Mouse (Mus musculus): Measurements from ENCODE around the gene Aadacl3. TPM values are rescaled to one million over a fixed set of nuclear protein-coding genes. Genes with fewer than 3 reads are reported as not detected.

Aadacl3 gene
- polyA plus RNA-seq, 1 experiment from 2014 or later = not detected

DNA sequence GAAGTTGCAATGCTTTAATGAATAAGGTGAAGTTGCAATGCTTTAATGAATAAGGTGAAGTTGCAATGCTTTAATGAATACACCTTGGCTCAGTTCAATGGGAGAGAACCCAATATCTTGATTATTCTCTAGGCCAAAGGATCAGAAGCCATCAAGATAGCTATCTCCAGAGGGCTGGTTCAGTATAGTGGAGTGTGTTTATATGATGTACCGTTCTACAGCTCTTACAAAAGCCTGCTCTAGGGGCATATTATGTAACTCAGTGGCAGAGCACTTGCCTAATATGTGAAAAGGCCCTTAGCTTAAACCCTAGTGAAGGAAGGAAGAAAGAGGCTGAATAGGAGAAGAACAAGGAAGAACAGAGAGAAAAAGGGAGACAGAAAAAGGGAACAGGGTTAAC is 22.0 kb downstream of the Aadacl3 start:
- Histone ChIP-seq H3K9ac (ENCODE audit: low read depth, low read length) (no peak overlapping the region), H3K27me3 (ENCODE audit: insufficient read depth, low read length) (no peaks in the 10 kb centered on the region), H3K4me1 (replicated peaks; ENCODE audit: insufficient read depth, low read length) (no peaks in the 10 kb centered on the region), H3K36me3 (ENCODE audit: insufficient read depth, low read length) (no peaks in the 10 kb centered on the region), H3K9me3 (replicated peaks; ENCODE audit: low read length) (no peaks in the 10 kb centered on the region), H3K27ac (no peak overlapping the region), H3K4me3 (replicated peaks; ENCODE audit: low read depth, low read length) (no peak overlapping the region), H3K4me2 (ENCODE audit: low read length) (no peak overlapping the region)
- WGBS = 74% methylated on average over 1 of the region's 1 CpGs
- DNase-seq (ENCODE audit: low spot score) (no peak), ATAC-seq (replicated peaks; ENCODE audit: low FRiP score, low read depth) (no peak)
- no peak for TF ChIP-seq CTCF (IDR thresholded peaks at IDR 0.05; ENCODE audit: low read depth)

DNA sequence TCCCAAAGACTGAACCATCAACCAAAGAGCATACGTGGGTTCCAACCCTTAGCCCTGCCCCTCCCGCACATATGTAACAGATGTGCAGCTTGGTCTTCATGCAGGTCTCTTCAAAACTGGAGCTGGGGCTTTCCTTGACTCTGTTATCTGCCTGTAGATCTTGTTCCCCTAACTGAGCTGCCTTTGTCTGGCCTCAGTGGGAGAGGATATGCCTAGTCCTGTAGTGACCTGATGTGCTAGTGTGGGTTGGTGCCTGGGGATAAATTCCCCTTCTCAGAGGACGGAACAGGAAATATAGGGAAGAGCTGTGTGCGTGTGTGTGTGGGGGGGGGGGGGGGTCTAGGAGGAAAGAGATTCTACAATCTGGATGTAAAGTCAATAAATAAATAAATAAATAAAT is 22.5 kb downstream of the Aadacl3 start:
- Histone ChIP-seq H3K27me3 (ENCODE audit: insufficient read depth, low read length) (no peaks in the 10 kb centered on the region), H3K4me3 (replicated peaks; ENCODE audit: low read depth, low read length) (no peak overlapping the region), H3K4me1 (replicated peaks; ENCODE audit: insufficient read depth, low read length) (no peaks in the 10 kb centered on the region), H3K9me3 (replicated peaks; ENCODE audit: low read length) (no peaks in the 10 kb centered on the region), H3K4me2 (ENCODE audit: low read length) (no peak overlapping the region), H3K36me3 (ENCODE audit: insufficient read depth, low read length) (no peaks in the 10 kb centered on the region), H3K9ac (ENCODE audit: low read depth, low read length) (no peak overlapping the region), H3K27ac (no peak overlapping the region)
- ATAC-seq (replicated peaks; ENCODE audit: low FRiP score, low read depth) = no peak
- 90% methylated on average over 4 of the region's 4 CpGs for WGBS
- no peak for DNase-seq (ENCODE audit: low spot score)
- no peak for TF ChIP-seq CTCF (IDR thresholded peaks at IDR 0.05; ENCODE audit: low read depth)

DNA sequence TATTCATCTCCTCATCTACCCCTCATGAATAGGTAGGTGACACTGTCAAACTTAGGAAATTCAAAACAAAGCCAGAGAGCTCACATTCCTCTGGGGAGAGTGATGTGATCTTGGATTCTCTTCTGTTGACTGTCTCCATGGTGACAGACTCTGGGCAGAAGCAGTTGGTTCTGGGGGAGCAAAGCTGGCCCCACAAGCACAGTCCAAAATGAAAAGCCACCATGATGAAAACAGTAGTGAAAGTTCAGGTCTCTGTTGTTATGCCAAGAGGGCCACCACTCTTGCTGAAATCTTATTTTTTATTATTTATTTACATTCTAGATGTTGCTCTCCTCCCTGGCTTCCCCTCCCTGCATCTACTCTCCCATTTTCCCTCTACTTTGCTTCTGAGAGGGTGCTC is 24.9 kb downstream of the Aadacl3 start, which contains the start of gene 1700012P22Rik:
TSS of gene 1700012P22Rik (minus strand) at position 101 of the 400 bp plus-strand sequence.
- TF ChIP-seq CTCF (IDR thresholded peaks at IDR 0.05; ENCODE audit: low read depth) = no peak
- H3K4me3 ChIP-seq (replicated peaks; ENCODE audit: low read depth, low read length) = no peak within 1 kb of the TSS
- H3K27ac ChIP-seq = no peak within 1 kb of the TSS
- no peak within 1 kb of the TSS for H3K9ac ChIP-seq (ENCODE audit: low read depth, low read length)
- no peak within 1 kb of the TSS for H3K4me2 ChIP-seq (ENCODE audit: low read length)
- H3K36me3 ChIP-seq (ENCODE audit: insufficient read depth, low read length) = no peaks in the 10 kb centered on the region
- no peaks in the 10 kb centered on the region for H3K9me3 ChIP-seq (replicated peaks; ENCODE audit: low read length)
- no peaks in the 10 kb centered on the region for H3K27me3 ChIP-seq (ENCODE audit: insufficient read depth, low read length)
- DNase-seq (ENCODE audit: low spot score) = no peak
- no peak for ATAC-seq (replicated peaks; ENCODE audit: low FRiP score, low read depth)
- no peaks in the 10 kb centered on the region for H3K4me1 ChIP-seq (replicated peaks; ENCODE audit: insufficient read depth, low read length)

DNA sequence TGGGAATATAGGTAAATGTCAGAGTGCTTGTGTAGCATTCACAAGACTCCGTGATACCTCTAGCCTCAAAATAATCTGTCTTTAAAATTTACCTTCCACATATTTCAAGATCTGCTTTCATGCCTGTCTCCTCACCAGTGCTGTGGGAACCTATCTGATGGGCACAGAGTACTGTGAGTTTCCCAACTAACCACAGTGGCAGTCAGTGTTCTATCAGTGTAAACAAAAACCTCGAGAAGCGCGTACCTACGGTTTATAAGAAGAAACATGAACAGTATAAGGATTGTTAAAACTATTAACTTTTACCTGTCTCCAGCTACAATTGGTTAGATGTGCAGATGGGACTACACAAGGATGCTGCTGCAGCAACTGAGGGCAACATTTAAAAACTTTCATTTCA is 30.3 kb downstream of the Aadacl3 start:
- ATAC-seq (replicated peaks; ENCODE audit: low FRiP score, low read depth) (no peak), DNase-seq (ENCODE audit: low spot score) (no peak)
- Histone ChIP-seq H3K4me1 (replicated peaks; ENCODE audit: insufficient read depth, low read length) (no peaks in the 10 kb centered on the region), H3K27me3 (ENCODE audit: insufficient read depth, low read length) (no peaks in the 10 kb centered on the region), H3K27ac (no peak overlapping the region), H3K4me2 (ENCODE audit: low read length) (no peak overlapping the region), H3K9ac (ENCODE audit: low read depth, low read length) (no peak overlapping the region), H3K9me3 (replicated peaks; ENCODE audit: low read length) (no peaks in the 10 kb centered on the region), H3K36me3 (ENCODE audit: insufficient read depth, low read length) (no peaks in the 10 kb centered on the region), H3K4me3 (replicated peaks; ENCODE audit: low read depth, low read length) (no peak overlapping the region)
- 88% methylated on average over 5 of the region's 5 CpGs for WGBS
- no peak for TF ChIP-seq CTCF (IDR thresholded peaks at IDR 0.05; ENCODE audit: low read depth)

DNA sequence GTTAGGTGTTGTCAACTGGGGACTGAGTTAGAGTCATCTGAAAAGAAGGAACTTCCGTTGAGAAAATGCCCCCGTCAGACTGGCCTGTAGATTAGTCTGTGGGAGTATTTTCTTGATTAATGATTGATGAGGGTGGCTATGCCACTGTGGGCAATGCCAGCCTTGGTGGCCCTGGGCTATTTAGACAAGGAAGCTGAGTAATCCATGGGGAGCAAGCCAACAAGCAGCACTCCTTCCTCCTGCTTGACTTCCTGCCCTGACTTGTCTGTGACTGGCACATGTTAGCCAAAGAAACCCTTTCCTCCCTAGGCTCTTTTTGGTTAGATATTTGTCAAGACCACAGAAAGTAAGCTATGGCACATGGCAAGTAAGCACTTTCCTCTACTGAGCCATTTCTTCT is 32.8 kb downstream of the Aadacl3 start:
- H3K9ac ChIP-seq (ENCODE audit: low read depth, low read length) = no peak overlapping the region
- H3K4me1 ChIP-seq (replicated peaks; ENCODE audit: insufficient read depth, low read length) = no peaks in the 10 kb centered on the region
- H3K4me2 ChIP-seq (ENCODE audit: low read length) = no peak overlapping the region
- 67% methylated on average over 2 of the region's 2 CpGs for WGBS
- DNase-seq (ENCODE audit: low spot score) (no peak), ATAC-seq (replicated peaks; ENCODE audit: low FRiP score, low read depth) (no peak)
- H3K36me3 ChIP-seq (ENCODE audit: insufficient read depth, low read length) = no peaks in the 10 kb centered on the region
- no peak for TF ChIP-seq CTCF (IDR thresholded peaks at IDR 0.05; ENCODE audit: low read depth)
- no peaks in the 10 kb centered on the region for H3K27me3 ChIP-seq (ENCODE audit: insufficient read depth, low read length)
- no peak overlapping the region for H3K27ac ChIP-seq
- no peak overlapping the region for H3K4me3 ChIP-seq (replicated peaks; ENCODE audit: low read depth, low read length)
- H3K9me3 ChIP-seq (replicated peaks; ENCODE audit: low read length) = no peaks in the 10 kb centered on the region

DNA sequence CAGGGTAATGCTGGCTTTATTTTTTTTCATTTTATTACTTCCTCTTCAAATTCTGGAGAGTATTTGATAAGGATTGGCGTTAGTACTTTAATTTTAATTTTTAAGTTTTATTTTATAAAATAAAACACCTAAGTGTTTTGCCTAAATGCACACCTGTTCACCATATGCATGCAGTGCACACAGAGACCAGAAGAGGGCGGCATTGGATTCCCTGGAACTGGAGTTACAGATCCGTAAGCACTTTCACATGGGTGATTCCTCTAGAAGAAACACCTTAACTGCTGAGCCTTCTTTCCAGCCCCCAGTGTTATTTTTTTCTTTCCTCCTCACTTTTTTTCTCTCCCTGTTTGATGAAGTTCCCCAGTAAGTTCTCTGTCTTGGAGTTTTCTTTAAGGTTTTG is 34.7 kb downstream of the Aadacl3 start:
- H3K9me3 ChIP-seq (replicated peaks; ENCODE audit: low read length) = no peaks in the 10 kb centered on the region
- no peaks in the 10 kb centered on the region for H3K4me1 ChIP-seq (replicated peaks; ENCODE audit: insufficient read depth, low read length)
- H3K36me3 ChIP-seq (ENCODE audit: insufficient read depth, low read length) = no peaks in the 10 kb centered on the region
- ATAC-seq (replicated peaks; ENCODE audit: low FRiP score, low read depth) (no peak), DNase-seq (ENCODE audit: low spot score) (no peak)
- H3K4me3 ChIP-seq (replicated peaks; ENCODE audit: low read depth, low read length) = no peak overlapping the region
- H3K9ac ChIP-seq (ENCODE audit: low read depth, low read length) = no peak overlapping the region
- WGBS = 21% methylated on average over 3 of the region's 3 CpGs
- H3K4me2 ChIP-seq (ENCODE audit: low read length) = no peak overlapping the region
- H3K27me3 ChIP-seq (ENCODE audit: insufficient read depth, low read length) = no peaks in the 10 kb centered on the region
- TF ChIP-seq CTCF (IDR thresholded peaks at IDR 0.05; ENCODE audit: low read depth) = peak; percentile 48; the same call in 1 of the 2 replicates
- no peak overlapping the region for H3K27ac ChIP-seq

DNA sequence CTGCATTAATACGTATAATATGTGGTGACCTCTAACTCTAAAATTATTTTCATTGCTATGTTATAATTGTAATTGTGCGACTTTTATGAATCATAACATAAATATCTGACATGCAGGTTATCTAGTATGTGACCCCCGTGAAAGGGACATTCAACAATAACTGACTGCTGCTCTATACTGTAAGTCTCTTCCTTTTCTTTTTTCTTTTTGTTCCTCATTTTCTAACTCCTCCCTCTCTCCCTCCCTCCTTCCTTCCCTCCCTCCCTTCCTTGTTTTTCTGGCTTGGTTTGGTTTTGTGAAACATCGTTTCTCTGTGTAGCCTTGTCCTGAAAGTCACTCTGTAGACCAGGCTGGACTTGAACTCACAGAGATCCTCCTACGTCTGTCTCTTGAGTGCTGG is 39.0 kb downstream of the Aadacl3 start:
- ATAC-seq (replicated peaks; ENCODE audit: low FRiP score, low read depth) (no peak), DNase-seq (ENCODE audit: low spot score) (no peak)
- no peaks in the 10 kb centered on the region for H3K9me3 ChIP-seq (replicated peaks; ENCODE audit: low read length)
- H3K4me1 ChIP-seq (replicated peaks; ENCODE audit: insufficient read depth, low read length) = no peaks in the 10 kb centered on the region
- no peak overlapping the region for H3K4me3 ChIP-seq (replicated peaks; ENCODE audit: low read depth, low read length)
- no peak for TF ChIP-seq CTCF (IDR thresholded peaks at IDR 0.05; ENCODE audit: low read depth)
- 71% methylated on average over 5 of the region's 5 CpGs for WGBS
- H3K27me3 ChIP-seq (ENCODE audit: insufficient read depth, low read length) = no peaks in the 10 kb centered on the region
- H3K36me3 ChIP-seq (ENCODE audit: insufficient read depth, low read length) = no peaks in the 10 kb centered on the region
- no peak overlapping the region for H3K4me2 ChIP-seq (ENCODE audit: low read length)
- no peak overlapping the region for H3K9ac ChIP-seq (ENCODE audit: low read depth, low read length)
- no peak overlapping the region for H3K27ac ChIP-seq

Data from kidney, postnatal 0 days (tissue).